Mouse (Mus musculus) testis, postnatal 10 days (tissue): ENCODE data around the gene Mark3.
A peak's percentile ranks its signal among the peaks of the same experiment; 100 is the strongest.

Experiments used
- DNase-seq: peaks from one replicate; pipeline ENCODE4 v3.0.0; 2021; ENCODE audit warnings: low spot score

Mark3 gene

GRCm38 (mm10) chr12:111698346-111698913 is 124.1 kb downstream of the Mark3 start:
- no peak for DNase-seq

- no peak for DNase-seq
These were observed 125.2 kb downstream of the Mark3 start for GRCm38 (mm10) chr12:111699542-111699941.

GRCm38 (mm10) chr12:111700920-111701458 is 126.7 kb downstream of the Mark3 start:
- no peak for DNase-seq

GRCm38 (mm10) chr12:111703301-111703700 is 129.0 kb downstream of the Mark3 start:
- no peak for DNase-seq

- DNase-seq = peak; percentile 64
These were observed 130.3 kb downstream of the Mark3 start for GRCm38 (mm10) chr12:111704609-111705008.

GRCm38 (mm10) chr12:111705186-111705973 is 131.1 kb downstream of the Mark3 start:
- no peak for DNase-seq
